Mouse (Mus musculus) adrenal gland, adult (tissue): ENCODE measurements at regions not wholly inside any gene's neighbourhood (a gene's known extent, or its start where the extent isn't known, plus 50 kb on each side); places are given as distances from the start of the nearest gene placed in this dataset.
"Not testable (repeated sequence)": the region's sequence is repeated elsewhere in the genome, so short reads cannot be mapped to it uniquely, and the experiment has no call there.

Experiments used
- DNase-seq, 2 experiments: peaks; one replicate each; pipeline ENCODE4 v3.0.0; 2022 to 2023; ENCODE audit warnings: low spot score in 1 of 2; ENCODE audit not compliant: inconsistent age in 2 of 2

DNA sequence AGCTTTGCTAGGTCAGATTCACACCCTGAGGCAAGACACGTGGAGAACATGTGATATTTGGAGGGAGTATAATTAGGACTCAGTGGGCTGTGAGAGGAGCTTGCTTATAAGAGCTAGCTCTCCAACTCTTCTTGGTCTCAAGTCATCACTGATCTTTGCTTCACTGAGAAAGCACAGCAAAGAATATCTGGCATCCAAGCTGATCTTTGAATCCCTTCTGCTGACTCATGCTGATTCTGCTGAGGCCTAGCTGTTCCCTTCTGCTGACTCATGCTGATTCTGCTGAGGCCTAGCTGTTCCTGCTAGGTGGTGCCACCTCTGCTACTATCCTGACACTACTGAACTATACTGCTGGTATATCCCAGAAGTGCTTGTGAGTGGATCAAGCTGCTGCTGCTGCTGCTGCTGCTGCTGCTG lies 639.0 kb upstream of the Slc8a1 start:
- peak; percentile 49 to 60 for DNase-seq

- DNase-seq: no peak
These were observed 629.7 kb upstream of the Slc8a1 start for GRCm38 (mm10) chr17:82367876-82368275.

- peak in 1 of 2 experiments; percentile 21 for DNase-seq
These were observed 627.8 kb upstream of the Slc8a1 start for GRCm38 (mm10) chr17:82366001-82366400.

DNA sequence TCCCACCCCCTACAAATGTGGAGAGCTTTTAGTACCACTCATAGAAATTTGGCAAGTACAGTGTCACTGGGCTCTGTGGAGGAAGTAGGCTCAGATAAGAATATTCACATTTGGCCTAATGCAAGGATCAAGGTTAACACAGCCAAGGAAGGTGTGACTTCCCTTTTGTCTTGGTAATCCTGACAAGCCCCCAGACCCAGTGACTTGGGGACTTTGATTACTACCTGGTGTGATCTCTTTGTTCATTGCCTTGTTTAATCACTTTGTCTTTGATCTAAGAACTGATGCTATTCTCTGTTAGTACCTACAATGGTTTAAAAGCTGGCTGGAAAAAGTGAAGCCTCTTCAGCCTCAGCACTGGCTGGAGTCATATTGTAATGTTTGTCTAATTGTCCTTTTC lies 610.5 kb upstream of the Slc8a1 start:
- no peak for DNase-seq

- no peak for DNase-seq
These were observed 593.3 kb upstream of the Slc8a1 start for GRCm38 (mm10) chr17:82331429-82331828.

GRCm38 (mm10) chr17:82312191-82312590 lies 574.0 kb upstream of the Slc8a1 start:
- no peak for DNase-seq

DNA sequence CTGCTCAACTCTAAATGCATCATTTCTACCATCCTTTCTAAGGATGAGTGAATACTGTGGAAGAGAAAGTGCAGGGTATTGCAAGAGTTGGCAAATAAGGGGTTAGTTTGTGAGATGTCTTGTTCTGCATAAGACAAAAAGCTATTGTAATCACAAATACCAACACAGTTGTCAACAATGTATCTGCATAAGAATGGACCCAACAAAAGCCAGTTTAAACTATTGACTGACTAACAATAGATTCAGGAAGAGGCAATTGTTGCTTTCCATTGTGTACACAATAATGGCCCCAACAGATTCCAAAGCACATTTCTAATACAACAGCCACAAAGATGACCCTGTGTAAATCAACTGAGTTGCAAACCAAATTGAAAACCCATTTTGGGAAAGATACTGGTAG lies 568.2 kb upstream of the Slc8a1 start:
- DNase-seq: no peak

DNA sequence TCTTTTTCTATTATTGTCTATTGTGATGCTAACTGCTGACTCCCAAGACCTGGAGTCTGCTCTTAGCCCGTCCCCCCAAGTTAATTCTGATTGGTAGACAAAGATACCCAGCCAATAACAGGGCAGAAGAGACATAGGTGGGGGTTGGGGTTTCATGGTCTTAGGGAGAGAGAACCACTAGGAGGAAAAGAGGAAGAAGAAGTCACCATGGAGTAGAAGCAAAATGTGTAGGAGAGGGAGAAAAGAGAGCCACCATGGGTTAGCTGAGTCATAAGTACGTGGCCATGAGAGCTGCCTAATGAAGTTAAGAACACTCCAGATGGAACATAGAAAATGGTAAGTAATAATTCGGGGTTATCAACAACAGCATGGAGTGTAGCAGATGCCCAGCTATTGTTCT lies 539.6 kb upstream of the Slc8a1 start:
- DNase-seq: no peak

- no peak for DNase-seq
These were observed 535.8 kb upstream of the Slc8a1 start for GRCm38 (mm10) chr17:82273946-82274345.

- DNase-seq: no peak
These were observed 534.7 kb upstream of the Slc8a1 start for GRCm38 (mm10) chr17:82272845-82273244.

DNA sequence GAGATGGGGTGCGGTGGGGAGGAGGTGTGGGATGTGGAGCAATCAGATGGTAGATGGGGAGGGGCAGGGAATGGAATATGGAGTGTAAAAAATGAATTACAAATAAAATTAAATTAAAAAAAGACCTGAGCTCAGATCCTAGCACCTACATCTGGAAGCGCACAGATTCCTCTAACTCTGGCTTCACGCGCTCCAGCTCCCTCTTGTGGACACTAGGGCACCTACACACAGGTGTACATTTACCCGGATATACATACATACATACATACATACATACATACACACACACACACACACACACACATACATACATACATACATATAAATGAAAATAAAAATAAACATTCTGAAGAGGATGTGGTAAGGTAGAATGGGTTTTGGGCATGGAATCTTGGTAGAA lies 528.7 kb upstream of the Slc8a1 start:
- DNase-seq: not testable (repeated sequence)

DNA sequence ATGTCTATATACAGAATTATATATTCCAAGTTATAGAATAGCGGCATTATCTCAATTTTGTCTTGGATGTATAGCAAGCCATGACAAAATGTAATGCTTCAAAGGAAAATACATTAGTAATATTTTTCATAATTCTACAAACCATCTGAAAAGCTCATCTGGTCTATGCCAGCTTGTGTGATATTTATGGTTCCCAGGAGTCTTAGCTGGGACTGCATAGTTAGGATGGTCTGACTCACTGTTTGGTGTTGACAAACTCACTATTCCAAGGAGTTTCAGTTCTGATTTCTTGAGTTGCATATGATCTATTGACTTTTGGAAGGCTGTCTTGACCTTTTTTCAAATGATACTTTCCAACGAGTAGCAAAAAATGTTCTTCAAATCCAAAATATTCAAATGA lies 514.2 kb upstream of the Slc8a1 start:
- DNase-seq: no peak

DNA sequence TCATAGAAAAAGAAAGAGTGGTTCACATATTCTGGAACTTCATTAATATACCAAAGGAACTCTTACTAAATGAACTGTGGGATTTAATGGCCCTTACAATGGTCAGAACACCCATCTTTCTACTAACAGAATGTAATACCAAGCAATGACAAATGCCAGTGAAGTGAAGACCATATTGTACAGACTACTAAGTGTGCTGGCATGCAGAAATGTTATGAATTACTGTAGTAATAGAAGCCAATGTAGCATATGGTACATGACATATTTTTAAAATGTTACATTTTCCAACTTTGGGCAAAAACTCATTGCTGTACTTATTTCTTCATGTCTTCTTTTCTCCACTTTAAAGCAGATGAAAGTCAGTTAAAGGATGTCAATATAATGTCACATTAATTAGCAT lies 513.7 kb upstream of the Slc8a1 start:
- no peak for DNase-seq

DNA sequence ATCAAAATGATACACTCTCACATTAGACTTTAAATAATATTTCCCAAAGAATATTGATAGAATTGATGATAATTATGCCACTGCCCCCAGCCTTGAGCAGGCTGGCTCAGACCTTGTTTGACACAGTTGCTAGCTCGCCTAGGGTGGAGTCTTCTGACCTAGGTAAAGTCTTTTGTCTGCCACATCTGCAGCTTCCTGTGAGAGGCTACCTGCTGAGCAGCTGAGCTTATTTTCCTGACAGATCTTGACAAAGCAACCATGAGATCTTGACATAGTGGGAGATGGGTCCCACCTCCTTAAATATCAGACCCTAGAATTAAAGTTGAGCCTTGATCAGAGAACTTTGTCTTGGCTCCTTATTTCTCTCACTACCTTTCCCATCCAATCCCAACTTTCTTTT lies 500.2 kb upstream of the Slc8a1 start:
- no peak for DNase-seq

DNA sequence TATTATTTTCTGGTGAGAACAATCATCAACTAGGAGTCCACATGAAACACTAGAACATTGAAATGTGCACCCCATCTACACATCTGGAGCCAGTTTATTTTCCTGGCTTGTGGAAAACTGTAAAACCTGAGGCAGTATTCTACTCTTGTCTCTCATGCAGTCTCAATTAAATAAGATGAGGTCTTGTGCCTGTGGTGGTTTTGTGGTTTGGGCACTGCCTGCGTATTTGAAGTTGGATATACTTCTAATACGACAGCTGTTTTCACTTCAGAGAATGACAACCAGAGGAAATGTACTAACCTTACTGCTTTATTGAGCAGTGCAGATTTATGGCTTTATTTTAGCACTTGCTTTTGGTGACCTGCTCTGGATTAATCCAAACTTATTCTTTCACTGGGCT lies 499.3 kb upstream of the Slc8a1 start:
- no peak for DNase-seq

- DNase-seq: no peak
These were observed 477.8 kb upstream of the Slc8a1 start for GRCm38 (mm10) chr17:82215728-82216623.

- no peak for DNase-seq
These were observed 461.8 kb upstream of the Slc8a1 start for GRCm38 (mm10) chr17:82199981-82200380.

GRCm38 (mm10) chr17:82199031-82199642 lies 461.0 kb upstream of the Slc8a1 start:
- no peak for DNase-seq

GRCm38 (mm10) chr17:82184261-82184660 lies 446.1 kb upstream of the Slc8a1 start:
- no peak for DNase-seq

GRCm38 (mm10) chr17:82171216-82171615 lies 433.0 kb upstream of the Slc8a1 start:
- no peak for DNase-seq

DNA sequence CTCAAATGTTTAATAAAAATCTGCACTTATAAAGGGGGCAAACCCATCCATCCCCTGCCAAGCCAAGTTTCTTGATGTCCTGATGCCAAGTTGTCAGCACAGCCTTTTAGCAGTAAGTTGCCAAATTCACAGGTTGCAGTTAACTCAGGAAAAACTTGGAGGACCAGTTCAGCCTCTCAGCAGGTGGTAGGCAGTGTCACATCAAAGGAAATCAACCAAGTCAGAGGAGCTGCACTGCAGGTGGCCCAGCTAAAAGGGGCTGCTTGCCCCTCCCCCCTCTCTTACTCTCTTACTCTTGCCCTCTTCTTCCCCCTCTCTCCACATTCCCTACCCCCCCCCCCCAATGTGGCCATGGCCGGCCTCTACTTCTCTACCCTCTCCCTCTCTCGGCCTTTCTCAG lies 415.3 kb upstream of the Slc8a1 start:
- no peak for DNase-seq

DNA sequence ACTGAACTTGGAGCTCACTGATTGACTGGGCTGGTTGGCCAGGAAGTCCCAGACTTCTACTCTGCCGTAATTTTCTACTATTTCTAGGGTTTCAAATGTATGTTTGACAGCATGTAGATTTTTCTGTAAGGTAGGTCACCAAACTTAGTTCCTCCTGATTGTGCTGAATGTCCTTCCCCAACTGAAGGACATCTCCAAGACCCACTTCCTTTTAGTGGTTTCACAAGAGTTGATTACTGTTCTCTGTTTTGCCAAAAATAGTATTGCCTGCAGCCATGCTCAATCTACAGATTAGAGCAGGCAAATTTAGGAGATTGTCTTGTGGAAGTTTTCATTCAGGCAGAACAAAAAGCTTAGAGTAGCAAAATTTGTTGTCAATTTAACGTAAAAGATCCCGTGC lies 396.7 kb upstream of the Slc8a1 start:
- DNase-seq: no peak

DNA sequence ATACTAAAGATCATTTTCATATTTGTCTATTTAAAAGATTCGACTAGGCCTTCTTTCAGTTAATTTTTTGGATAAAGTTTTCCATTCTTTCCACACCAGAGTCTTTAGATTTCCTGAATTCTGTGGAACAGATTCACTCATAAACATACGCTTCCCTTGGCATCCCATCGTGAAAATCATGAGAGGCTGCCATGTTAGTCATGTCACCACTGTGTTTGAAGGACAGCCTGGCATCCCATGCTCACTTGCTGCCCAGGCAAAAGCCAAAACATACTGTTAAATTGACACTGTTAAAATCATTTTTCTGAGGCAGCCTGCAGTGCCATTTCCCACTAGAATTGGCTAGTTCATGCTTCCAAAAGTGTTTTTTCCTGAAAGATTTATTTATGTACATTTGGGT lies 394.8 kb upstream of the Slc8a1 start:
- no peak for DNase-seq
